Mouse (Mus musculus) CH12.LX (cell line): ENCODE results near the gene 1110065P20Rik. TPM values are rescaled to one million over a fixed set of nuclear protein-coding genes. Genes with fewer than 3 reads are reported as not detected.

Experiments
- DNase-seq: peaks from one replicate; pipeline ENCODE4 v3.0.0-alpha.2; 2013; ENCODE audit errors: extremely low read depth
- H3K27ac ChIP-seq: 2 replicates; pipeline ENCODE4 v1.5.1; 2012; ENCODE audit warnings: low read depth, mild to moderate bottlenecking, control low read depth, moderate library complexity; ENCODE audit not compliant: insufficient read depth
- H3K27me3 ChIP-seq: replicated peaks from 2 replicates; pipeline ENCODE3; 2012; ENCODE audit warnings: inconsistent platforms
- H3K36me3 ChIP-seq, 2 experiments: replicated peaks in 1 of 2; 2 replicates each; pipeline versions ENCODE3 to v1.6.1; 2012; ENCODE audit warnings: inconsistent platforms in 1 of 2, low read length in 1 of 2, mild to moderate bottlenecking in 1 of 2, mixed read lengths in 1 of 2, moderate library complexity in 1 of 2; ENCODE audit not compliant: control insufficient read depth in 1 of 2, insufficient read depth in 1 of 2
- H3K4me1 ChIP-seq, 2 experiments: 2 replicates each; pipeline ENCODE4 v1.6.1; 2012; ENCODE audit warnings: inconsistent platforms in 1 of 2, moderate library complexity in 1 of 2; ENCODE audit not compliant: insufficient read depth in 2 of 2, control insufficient read depth in 1 of 2
- H3K4me2 ChIP-seq: 2 replicates; pipeline ENCODE4 v1.6.1; 2012; ENCODE audit warnings: low read depth, mild to moderate bottlenecking, control low read depth; ENCODE audit not compliant: poor library complexity, insufficient read depth, severe bottlenecking
- H3K4me3 ChIP-seq, 3 experiments: fragments of 150-350 bp in 1 of 3; sonication (generic) in 1 of 3; replicated peaks in 1 of 3; 2 replicates each; pipeline versions ENCODE3 to v1.5.1; 2011 to 2012; ENCODE audit warnings: low read depth in 2 of 3, low read length in 2 of 3, mild to moderate bottlenecking in 2 of 3, moderate library complexity in 2 of 3, control low read depth in 1 of 3, improper control_type of control experiment in 1 of 3, inconsistent platforms in 1 of 3, mixed read lengths in 1 of 3; ENCODE audit not compliant: poor library complexity in 1 of 3
- H3K79me2 ChIP-seq: replicated peaks from 2 replicates; pipeline ENCODE4 v1.6.1; 2012; ENCODE audit warnings: mild to moderate bottlenecking, moderate library complexity; ENCODE audit not compliant: control insufficient read depth, poor library complexity, insufficient read depth, severe bottlenecking; ENCODE audit errors: extremely low read depth
- H3K9ac ChIP-seq: 2 replicates; pipeline ENCODE4 v1.6.1; 2012; ENCODE audit warnings: low read depth, mild to moderate bottlenecking, control low read depth, moderate library complexity; ENCODE audit not compliant: insufficient read depth
- H3K9me3 ChIP-seq: replicated peaks from 2 replicates; pipeline ENCODE3; 2012; ENCODE audit warnings: low read length, inconsistent platforms, mixed read lengths
- CTCF ChIP-seq, 2 experiments: IDR thresholded peaks in 1 of 2; conservative IDR thresholded peaks in 1 of 2; 2 replicates each; pipeline ENCODE4 v1.5.1; 2011 to 2012; ENCODE audit warnings: low read depth in 2 of 2, low read length in 2 of 2, improper control_type of control experiment in 1 of 2, inconsistent platforms in 1 of 2, mild to moderate bottlenecking in 1 of 2, moderate library complexity in 1 of 2
- EP300 ChIP-seq: IDR thresholded peaks from 2 replicates; pipeline ENCODE4 v1.6.1; 2011; ENCODE audit warnings: low read length, improper control_type of control experiment
- ETS1 ChIP-seq: conservative IDR thresholded peaks from 2 replicates; pipeline ENCODE4 v1.6.1; 2012; ENCODE audit warnings: low read depth, mild to moderate bottlenecking, inconsistent platforms, low read length, improper control_type of control experiment, moderate library complexity
- IRF4 ChIP-seq: IDR thresholded peaks from 2 replicates; pipeline ENCODE4 v1.6.1; 2014; ENCODE audit warnings: low read depth, mild to moderate bottlenecking, inconsistent platforms, low read length, improper control_type of control experiment
- KAT2A ChIP-seq: IDR thresholded peaks from 2 replicates; pipeline ENCODE4 v1.6.1; 2012; ENCODE audit warnings: low read length, improper control_type of control experiment, inconsistent platforms; ENCODE audit not compliant: insufficient replicate concordance
- MEF2A ChIP-seq: IDR thresholded peaks from 2 replicates; pipeline ENCODE4 v1.6.1; 2014; ENCODE audit warnings: low read depth, mild to moderate bottlenecking, inconsistent platforms, low read length, improper control_type of control experiment, borderline replicate concordance
- MYC ChIP-seq: IDR thresholded peaks from 2 replicates; pipeline ENCODE4 v1.6.1; 2011; ENCODE audit warnings: low read depth, mild to moderate bottlenecking, improper control_type of control experiment, low read length
- RAD21 ChIP-seq: IDR thresholded peaks from 2 replicates; pipeline ENCODE4 v1.6.1; 2011; ENCODE audit warnings: low read depth, mild to moderate bottlenecking, low read length, improper control_type of control experiment, moderate library complexity
- SMC3 ChIP-seq: IDR thresholded peaks from 2 replicates; pipeline ENCODE4 v1.6.1; 2011; ENCODE audit warnings: low read depth, low read length, improper control_type of control experiment
- TBP ChIP-seq: conservative IDR thresholded peaks from 2 replicates; pipeline ENCODE4 v1.6.1; 2011; ENCODE audit warnings: low read depth, low read length, improper control_type of control experiment
- ZMIZ1 ChIP-seq: IDR thresholded peaks from 2 replicates; pipeline ENCODE4 v1.6.1; 2012; ENCODE audit warnings: low read depth, mild to moderate bottlenecking, inconsistent platforms, low read length, improper control_type of control experiment
- dilution Hi-C: fragments of 300-500 bp; cut with MboI; formaldehyde crosslinking; loops from 2 replicates; pipeline ENCODE4 v1.14.3; 2020; ENCODE audit warnings: low sequenced_read_pairs; ENCODE audit not compliant: extremely low pct_unique_long_range_greater_than_20kb, extremely low pct_ligation_motif_present
- in situ Hi-C: fragments of 300-500 bp; cut with MboI; formaldehyde crosslinking; loops from 3 replicates; pipeline ENCODE4 v1.14.3; 2019; ENCODE audit warnings: low sequenced_read_pairs, low pct_ligation_motif_present, low pct_unique_long_range_greater_than_20kb, mixed read lengths
- polyA plus RNA-seq: library from polyadenylated mRNA; unstranded; fragments of >175 nt; gene quantifications from 2 replicates; pipeline ENCODE4 v1.2.1, GENCODE M21; 2012; ENCODE audit warnings: low read depth; ENCODE audit not compliant: insufficient read length
- total RNA-seq, 2 experiments: library from RNA; depleted of rRNA; stranded (reverse); fragments of 300-350 nt in 1 of 2; fragments of >200 nt in 1 of 2; gene quantifications; 2 replicates each; pipeline ENCODE4 v1.2.3; 2012 to 2014

The 1110065P20Rik gene
- total and polyA plus RNA-seq, 3 experiments: 16.7 to 29.0 (median 28.5) TPM

DNA sequence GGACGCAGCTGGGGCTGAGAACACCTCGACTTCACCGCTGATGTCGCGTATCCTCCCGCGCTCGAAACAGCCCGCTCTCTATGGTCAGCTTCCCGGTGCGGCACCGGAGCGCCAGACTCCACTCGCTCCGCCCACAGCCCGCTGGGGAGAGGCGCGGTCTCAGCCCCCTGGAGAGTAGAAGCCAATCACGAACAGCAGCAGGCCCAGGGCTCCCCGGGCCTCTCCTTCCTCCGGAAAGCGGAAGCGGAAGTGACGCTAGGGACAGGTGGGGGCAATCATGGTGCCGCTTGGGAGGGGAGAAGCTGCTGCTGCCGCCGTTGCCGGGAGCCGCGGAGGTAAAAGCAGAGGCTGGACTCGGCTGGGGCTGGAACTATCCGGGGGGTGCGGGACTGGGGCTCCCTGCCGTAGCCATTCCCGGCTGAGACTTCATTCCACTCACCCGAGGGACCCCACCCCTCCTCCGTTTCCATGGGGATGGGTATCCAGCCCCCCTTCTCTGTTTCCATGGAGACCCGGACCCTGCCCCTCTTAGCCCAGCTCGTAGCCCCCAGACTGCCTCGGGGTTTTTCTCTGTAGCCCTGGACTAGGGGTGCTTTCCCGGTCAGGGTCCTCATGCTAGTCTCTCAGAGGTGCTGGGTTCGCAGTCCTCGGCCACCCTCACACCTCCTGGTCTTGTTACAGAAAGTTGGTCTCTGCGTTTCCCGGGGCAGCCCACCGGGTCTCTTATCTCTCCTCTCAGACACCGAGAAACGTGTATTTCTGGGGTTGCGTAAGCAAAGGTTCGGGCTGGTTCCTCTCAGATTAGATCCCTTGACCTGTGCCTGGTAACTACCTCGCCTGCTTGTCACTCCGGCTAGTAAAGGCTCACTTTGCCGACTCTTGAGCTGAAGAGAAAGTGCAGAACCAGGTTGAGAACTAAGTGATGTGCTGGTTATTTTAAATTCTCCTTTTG lies 48.4 kb downstream of the 1110065P20Rik start (continued):
- TF ChIP-seq KAT2A: peak; percentile 80; the same call in 1 of the 2 replicates
- peak; percentile 49 for TF ChIP-seq MEF2A
- no peak for TF ChIP-seq EP300
- no peak; the same call in 1 of the 2 replicates for TF ChIP-seq MYC
- TF ChIP-seq RAD21: no peak
- peak; percentile 95 for TF ChIP-seq ZMIZ1
- no peak for TF ChIP-seq CTCF (conservative IDR thresholded peaks at IDR 0.05 in 1 of 2, IDR thresholded peaks at IDR 0.05 in 1 of 2; ENCODE audit: low read depth in 2 of 2, low read length in 2 of 2)
- peak; percentile 25; the same call in 1 of the 2 replicates for TF ChIP-seq ETS1

GRCm38 (mm10) chr4:124801552-124802308 lies 49.3 kb downstream of the 1110065P20Rik start, which contains the start of gene Mtf1:
Gene Mtf1 (plus strand): TSS chr4:124802104.
- peak within 1 kb of the TSS; percentile 100 for H3K9ac ChIP-seq
- peak within 1 kb of the TSS; percentile 96 for H3K4me2 ChIP-seq
- H3K9me3 ChIP-seq: no peaks in the 10 kb centered on the region
- peak within 1 kb of the TSS; percentile 96 to 99 (median 97) for H3K4me3 ChIP-seq
- peaks cover 21% of the 10 kb centered on the region for H3K79me2 ChIP-seq
- peaks cover 4 to 45% of the 10 kb centered on the region in 2 experiments for H3K4me1 ChIP-seq
- DNase-seq: peak; percentile 91
- dilution Hi-C loops: no loop called here
- H3K36me3 ChIP-seq: peaks cover 54 to 66% of the 10 kb centered on the region in 2 experiments
- H3K27ac ChIP-seq: peak within 1 kb of the TSS; percentile 99
- no peaks in the 10 kb centered on the region for H3K27me3 ChIP-seq
- peak; percentile 18 for TF ChIP-seq RAD21
- TF ChIP-seq IRF4: no peak
- peak; percentile 12; the same call in 1 of the 2 replicates for TF ChIP-seq MYC
- TF ChIP-seq TBP: 0 out of 2 replicates have a peak, but pooled peaks have one; percentile 7
- peak; percentile 48 for TF ChIP-seq SMC3
- TF ChIP-seq CTCF (conservative IDR thresholded peaks at IDR 0.05 in 1 of 2, IDR thresholded peaks at IDR 0.05 in 1 of 2; ENCODE audit: low read depth in 2 of 2, low read length in 2 of 2): peak; percentile 77 to 78
- TF ChIP-seq, all 38 proteins: peak for 5
- in situ Hi-C loops: no loop called here

Other genes with a start within 250 kb of the 1110065P20Rik start
- gene 3100002H09Rik, start 240.4 kb downstream of the 1110065P20Rik start, total RNA-seq (2012; rRNA removed): not detected in 2 replicates
- gene 3100002H09Rik, start 240.4 kb downstream of the 1110065P20Rik start, total RNA-seq (2014; rRNA removed): not detected in 2 replicates
- not detected in 2 replicates for gene 3100002H09Rik, start 240.4 kb downstream of the 1110065P20Rik start, polyA plus RNA-seq
- gene Pou3f1, start 194.4 kb downstream of the 1110065P20Rik start, total RNA-seq (2012; rRNA removed): not detected in 2 replicates
- not detected in 2 replicates for gene Pou3f1, start 194.4 kb downstream of the 1110065P20Rik start, total RNA-seq (2014; rRNA removed)
- gene Pou3f1, start 194.4 kb downstream of the 1110065P20Rik start, polyA plus RNA-seq: not detected in 2 replicates
- gene Utp11, start 157.6 kb downstream of the 1110065P20Rik start, total RNA-seq (2012; rRNA removed): 52.7 and 63.2 TPM in 2 replicates
- gene Utp11, start 157.6 kb downstream of the 1110065P20Rik start, total RNA-seq (2014; rRNA removed): 78.1 and 84.4 TPM in 2 replicates
- 102 and 107 TPM in 2 replicates for gene Utp11, start 157.6 kb downstream of the 1110065P20Rik start, polyA plus RNA-seq
- 10.4 and 10.8 TPM in 2 replicates for gene Fhl3, start 150.5 kb downstream of the 1110065P20Rik start, total RNA-seq (2012; rRNA removed)
- gene Fhl3, start 150.5 kb downstream of the 1110065P20Rik start, total RNA-seq (2014; rRNA removed): 3.6 and 4.1 TPM in 2 replicates
- 14.8 and 20.8 TPM in 2 replicates for gene Fhl3, start 150.5 kb downstream of the 1110065P20Rik start, polyA plus RNA-seq
- 100 and 129 TPM in 2 replicates for gene Sf3a3, start 136.4 kb downstream of the 1110065P20Rik start, total RNA-seq (2012; rRNA removed)
- 122 and 146 TPM in 2 replicates for gene Sf3a3, start 136.4 kb downstream of the 1110065P20Rik start, total RNA-seq (2014; rRNA removed)
- gene Sf3a3, start 136.4 kb downstream of the 1110065P20Rik start, polyA plus RNA-seq: 134 and 156 TPM in 2 replicates
- 25.9 and 26.2 TPM in 2 replicates for gene Inpp5b, start 109.3 kb downstream of the 1110065P20Rik start, total RNA-seq (2012; rRNA removed)
- gene Inpp5b, start 109.3 kb downstream of the 1110065P20Rik start, total RNA-seq (2014; rRNA removed): 30.2 and 34.0 TPM in 2 replicates
- 21.1 and 25.6 TPM in 2 replicates for gene Inpp5b, start 109.3 kb downstream of the 1110065P20Rik start, polyA plus RNA-seq
- 9.8 and 12.6 TPM in 2 replicates for gene Mtf1, start 49.1 kb downstream of the 1110065P20Rik start, total RNA-seq (2012; rRNA removed)
- 6.8 and 9.5 TPM in 2 replicates for gene Mtf1, start 49.1 kb downstream of the 1110065P20Rik start, total RNA-seq (2014; rRNA removed)
- gene Mtf1, start 49.1 kb downstream of the 1110065P20Rik start, polyA plus RNA-seq: 17.7 and 19.8 TPM in 2 replicates
- 87.6 and 96.8 TPM in 2 replicates for gene Yrdc, start 517 bp downstream of the 1110065P20Rik start, total RNA-seq (2012; rRNA removed)
- 160 and 171 TPM in 2 replicates for gene Yrdc, start 517 bp downstream of the 1110065P20Rik start, total RNA-seq (2014; rRNA removed)
- 86.7 and 86.8 TPM in 2 replicates for gene Yrdc, start 517 bp downstream of the 1110065P20Rik start, polyA plus RNA-seq
- gene Maneal, start 11.0 kb upstream of the 1110065P20Rik start, total RNA-seq (2012; rRNA removed): 0.08 and 0.13 TPM in 2 replicates
- not detected in 2 replicates for gene Maneal, start 11.0 kb upstream of the 1110065P20Rik start, total RNA-seq (2014; rRNA removed)
- not detected in 2 replicates for gene Maneal, start 11.0 kb upstream of the 1110065P20Rik start, polyA plus RNA-seq
- not detected in 2 replicates for gene Epha10, start 29.7 kb upstream of the 1110065P20Rik start, total RNA-seq (2012; rRNA removed)
- not detected in 2 replicates for gene Epha10, start 29.7 kb upstream of the 1110065P20Rik start, total RNA-seq (2014; rRNA removed)
- gene Epha10, start 29.7 kb upstream of the 1110065P20Rik start, polyA plus RNA-seq: not detected in 2 replicates
- gene 9930104L06Rik, start 85.9 kb upstream of the 1110065P20Rik start, total RNA-seq (2012; rRNA removed): 12.3 and 14.5 TPM in 2 replicates
- gene 9930104L06Rik, start 85.9 kb upstream of the 1110065P20Rik start, total RNA-seq (2014; rRNA removed): 10.7 and 14.8 TPM in 2 replicates
- gene 9930104L06Rik, start 85.9 kb upstream of the 1110065P20Rik start, polyA plus RNA-seq: 15.3 and 15.9 TPM in 2 replicates
- 101 and 111 TPM in 2 replicates for gene Cdca8, start 88.1 kb upstream of the 1110065P20Rik start, total RNA-seq (2012; rRNA removed)
- gene Cdca8, start 88.1 kb upstream of the 1110065P20Rik start, total RNA-seq (2014; rRNA removed): 55.2 and 58.8 TPM in 2 replicates
- gene Cdca8, start 88.1 kb upstream of the 1110065P20Rik start, polyA plus RNA-seq: 174 and 188 TPM in 2 replicates
- 0.25 and 0.29 TPM in 2 replicates for gene Rspo1, start 135.2 kb upstream of the 1110065P20Rik start, total RNA-seq (2012; rRNA removed)
- gene Rspo1, start 135.2 kb upstream of the 1110065P20Rik start, total RNA-seq (2014; rRNA removed): 0.31 and 0.36 TPM in 2 replicates
- 0.50 and 0.87 TPM in 2 replicates for gene Rspo1, start 135.2 kb upstream of the 1110065P20Rik start, polyA plus RNA-seq
- gene Gnl2, start 165.4 kb upstream of the 1110065P20Rik start, total RNA-seq (2012; rRNA removed): 65.0 and 79.1 TPM in 2 replicates
- gene Gnl2, start 165.4 kb upstream of the 1110065P20Rik start, total RNA-seq (2014; rRNA removed): 66.8 and 80.4 TPM in 2 replicates
- gene Gnl2, start 165.4 kb upstream of the 1110065P20Rik start, polyA plus RNA-seq: 139 and 162 TPM in 2 replicates
- 1.2 and 2.1 TPM in 2 replicates for gene Dnali1, start 214.5 kb upstream of the 1110065P20Rik start, total RNA-seq (2012; rRNA removed)
- 1.1 and 1.3 TPM in 2 replicates for gene Dnali1, start 214.5 kb upstream of the 1110065P20Rik start, total RNA-seq (2014; rRNA removed)
- gene Dnali1, start 214.5 kb upstream of the 1110065P20Rik start, polyA plus RNA-seq: 2.3 and 2.7 TPM in 2 replicates
- gene Snip1, start 215.5 kb upstream of the 1110065P20Rik start, total RNA-seq (2012; rRNA removed): 23.5 and 28.7 TPM in 2 replicates
- gene Snip1, start 215.5 kb upstream of the 1110065P20Rik start, total RNA-seq (2014; rRNA removed): 38.8 and 46.6 TPM in 2 replicates
- gene Snip1, start 215.5 kb upstream of the 1110065P20Rik start, polyA plus RNA-seq: 25.0 and 25.8 TPM in 2 replicates
- 29.3 and 37.5 TPM in 2 replicates for gene Meaf6, start 233.9 kb upstream of the 1110065P20Rik start, total RNA-seq (2012; rRNA removed)
- gene Meaf6, start 233.9 kb upstream of the 1110065P20Rik start, total RNA-seq (2014; rRNA removed): 24.1 and 26.4 TPM in 2 replicates
- gene Meaf6, start 233.9 kb upstream of the 1110065P20Rik start, polyA plus RNA-seq: 52.8 and 53.8 TPM in 2 replicates